Mouse (Mus musculus) CH12.LX (cell line): ENCODE results near the gene Mtif2.
"Not testable (repeated sequence)": the region's sequence is repeated elsewhere in the genome, so short reads cannot be mapped to it uniquely, and the experiment has no call there.

Experiments used
- BHLHE40 ChIP-seq: IDR thresholded peaks from 2 replicates; pipeline ENCODE4 v1.6.1; 2011; ENCODE audit warnings: mild to moderate bottlenecking, low read depth, low read length, improper control_type of control experiment
- CHD2 ChIP-seq: IDR thresholded peaks from 2 replicates; pipeline ENCODE4 v1.6.1; 2011; ENCODE audit warnings: low read length, improper control_type of control experiment
- MYC ChIP-seq: IDR thresholded peaks from 2 replicates; pipeline ENCODE4 v1.6.1; 2011; ENCODE audit warnings: low read depth, mild to moderate bottlenecking, improper control_type of control experiment, low read length
- NELFE ChIP-seq: IDR thresholded peaks from 2 replicates; pipeline ENCODE4 v1.6.1; 2011; ENCODE audit warnings: low read depth, low read length, improper control_type of control experiment
- SIN3A ChIP-seq: IDR thresholded peaks from 2 replicates; pipeline ENCODE4 v1.6.1; 2012; ENCODE audit warnings: low read length, improper control_type of control experiment, inconsistent platforms
- ZKSCAN1 ChIP-seq: IDR thresholded peaks from 2 replicates; pipeline ENCODE4 v1.6.1; 2012; ENCODE audit warnings: low read depth, inconsistent platforms, low read length, improper control_type of control experiment, borderline replicate concordance

GRCm38 (mm10) chr11:29546297-29546696, 20.1 kb downstream of the Mtif2 start:
- TF ChIP-seq NELFE, CHD2, BHLHE40, ZKSCAN1: not testable (repeated sequence)
- TF ChIP-seq MYC, result 0 out of 2 replicates have a peak, but pooled peaks have one; percentile 19
- peak; percentile 4 for TF ChIP-seq SIN3A
